Mouse (Mus musculus) heart, postnatal 10 days (tissue): ENCODE measurements around the gene Bet1l. TPM values are rescaled to one million over a fixed set of nuclear protein-coding genes. Genes with fewer than 3 reads are reported as not detected.
"Not testable (repeated sequence)": the region's sequence is repeated elsewhere in the genome, so short reads cannot be mapped to it uniquely, and the experiment has no call there.

Source experiments
- DNase-seq, 2 experiments: peaks; one replicate each; pipeline ENCODE4 v3.0.0; 2021
- intact Hi-C: fragments of 180-260 bp; cut with DNase I; formaldehyde crosslinking; loops from one replicate; pipeline ENCODE4 v1.15.1; 2025
- total RNA-seq, 2 experiments: library from RNA; stranded (reverse); gene quantifications; 2 replicates each; pipeline ENCODE4 v1.2.3; 2021

Bet1l gene
- 10 to 100 TPM; 13.1 to 15.9 TPM for total RNA-seq

- intact Hi-C loops: loop anchor here (1.0 to 5.0 kb wide), 4 partner anchors 23 to 334 kb away; partner anchors contain the start of genes Hras, Ifitm5, Lrrc56 and Psmd13
- DNase-seq: peak; percentile 21 to 30
These were observed at the start of gene Bet1l for GRCm38 (mm10) chr7:140857550-140858505. Gene Bet1l (minus strand): TSS chr7:140857577.

GRCm38 (mm10) chr7:140907131-140907530 lies 49.8 kb upstream of the Bet1l start:
- intact Hi-C loops: loop anchor here (5.0 kb wide), 1 partner anchor 50 kb away; the partner anchor contains the start of genes Gm45717 and Ifitm2
- no peak for DNase-seq

- no peak for DNase-seq
- intact Hi-C loops: loop anchor here (5.0 kb wide), 1 partner anchor 52 kb away; the partner anchor contains the start of genes Gm45717 and Ifitm2
These were observed 48.3 kb upstream of the Bet1l start for GRCm38 (mm10) chr7:140905642-140906081.

- peak; percentile 83 to 92 for DNase-seq
These were observed 45.8 kb upstream of the Bet1l start for GRCm38 (mm10) chr7:140903212-140903611.

GRCm38 (mm10) chr7:140902036-140902875 lies 44.9 kb upstream of the Bet1l start:
- DNase-seq: peak; percentile 44 to 50
- intact Hi-C loops: loop anchor here (2.0 kb wide), 1 partner anchor 823 kb away; no protein-coding TSS in a partner anchor

More at GRCm38 (mm10) chr7:140903212-140903611, 45.8 kb upstream of the Bet1l start:
- intact Hi-C loops: loop anchor here (1.0 to 2.0 kb wide), 2 partner anchors 59 to 824 kb away; no protein-coding TSS in a partner anchor

GRCm38 (mm10) chr7:140900220-140900619 lies 42.8 kb upstream of the Bet1l start, which contains the start of gene Cox8b:
Gene Cox8b (minus strand): TSS chr7:140900446.
- intact Hi-C loops: no loop called here
- DNase-seq: peak; percentile 78 to 81

GRCm38 (mm10) chr7:140899121-140899520 lies 41.7 kb upstream of the Bet1l start:
- DNase-seq: peak; percentile 15 to 26
- intact Hi-C loops: no loop called here

- no peak for DNase-seq
- intact Hi-C loops: no loop called here
These were observed 40.5 kb upstream of the Bet1l start for GRCm38 (mm10) chr7:140897863-140898262.

- intact Hi-C loops: no loop called here
- DNase-seq: no peak
These were observed 37.2 kb upstream of the Bet1l start for GRCm38 (mm10) chr7:140894611-140895010.

- no peak for DNase-seq
- intact Hi-C loops: no loop called here
These were observed 36.7 kb upstream of the Bet1l start for GRCm38 (mm10) chr7:140894031-140894430.

GRCm38 (mm10) chr7:140890636-140891035 lies 33.3 kb upstream of the Bet1l start:
- intact Hi-C loops, DNase-seq: not testable (repeated sequence)

GRCm38 (mm10) chr7:140882469-140882803 lies 25.1 kb upstream of the Bet1l start:
- no peak for DNase-seq
- intact Hi-C loops: no loop called here

GRCm38 (mm10) chr7:140881696-140882468 lies 24.5 kb upstream of the Bet1l start, which contains the start of the genes Psmd13 and Sirt3:
Gene Psmd13 (plus strand): TSS chr7:140881968.
Gene Sirt3 (minus strand): TSS chr7:140882309.
- intact Hi-C loops: loop anchor here (1.0 kb wide), 1 partner anchor 25 kb away; the partner anchor contains the start of gene Bet1l

GRCm38 (mm10) chr7:140880865-140881515 lies 23.6 kb upstream of the Bet1l start:
- intact Hi-C loops: loop anchor here (1.0 kb wide), 1 partner anchor 24 kb away; the partner anchor contains the start of gene Bet1l

More at GRCm38 (mm10) chr7:140881696-140882468, 24.5 kb upstream of the Bet1l start, which contains the start of the genes Psmd13 and Sirt3:
- DNase-seq: peak; percentile 96

GRCm38 (mm10) chr7:140880419-140880818 lies 23.0 kb upstream of the Bet1l start:
- intact Hi-C loops: no loop called here
- no peak for DNase-seq

More at GRCm38 (mm10) chr7:140880865-140881515, 23.6 kb upstream of the Bet1l start:
- peak in 1 of 2 experiments; percentile 25 for DNase-seq

- DNase-seq: no peak
- intact Hi-C loops: no loop called here
These were observed 22.0 kb upstream of the Bet1l start for GRCm38 (mm10) chr7:140879355-140879754.

GRCm38 (mm10) chr7:140877364-140877763 lies 20.0 kb upstream of the Bet1l start:
- intact Hi-C loops: no loop called here
- no peak for DNase-seq

- intact Hi-C loops: no loop called here
- no peak for DNase-seq
These were observed 16.8 kb upstream of the Bet1l start for GRCm38 (mm10) chr7:140874224-140874623.

- intact Hi-C loops: no loop called here
- DNase-seq: no peak
These were observed 7.4 kb upstream of the Bet1l start for GRCm38 (mm10) chr7:140864761-140865160.
